Mouse (Mus musculus): ENCODE measurements around the gene Rln3. TPM values are rescaled to one million over a fixed set of nuclear protein-coding genes. Genes with fewer than 3 reads are reported as not detected.

Rln3 gene
- polyA plus RNA-seq (2015; fragmentation: Nextera tagmentation; extraction: Ambion mirVana) = not detected in 2 replicates

- peaks cover 52% of the 10 kb centered on the region for H3K27me3 ChIP-seq
- H3K9me3 ChIP-seq = no peaks in the 10 kb centered on the region; the same call in 1 of the 2 replicates
- H3K4me1 ChIP-seq (replicated peaks) = peaks cover 18% of the 10 kb centered on the region
- 0 out of 2 replicates have a peak within 1 kb of the TSS, but pooled peaks have one; percentile 13 for H3K4me2 ChIP-seq (replicated peaks)
- H3K27ac ChIP-seq = no peak within 1 kb of the TSS
- no peak within 1 kb of the TSS for H3K4me3 ChIP-seq (replicated peaks)
- H3K36me3 ChIP-seq = no peaks in the 10 kb centered on the region
- peak within 1 kb of the TSS; percentile 32; the same call in 1 of the 2 replicates for H3K9ac ChIP-seq (replicated peaks)
- no peak for ATAC-seq
- WGBS = 12% methylated on average over 9 of the region's 9 CpGs
Measured at GRCm38 (mm10) chr8:84044900-84045299, at the start of gene Rln3. Gene Rln3 (minus strand): TSS chr8:84045000.

DNA sequence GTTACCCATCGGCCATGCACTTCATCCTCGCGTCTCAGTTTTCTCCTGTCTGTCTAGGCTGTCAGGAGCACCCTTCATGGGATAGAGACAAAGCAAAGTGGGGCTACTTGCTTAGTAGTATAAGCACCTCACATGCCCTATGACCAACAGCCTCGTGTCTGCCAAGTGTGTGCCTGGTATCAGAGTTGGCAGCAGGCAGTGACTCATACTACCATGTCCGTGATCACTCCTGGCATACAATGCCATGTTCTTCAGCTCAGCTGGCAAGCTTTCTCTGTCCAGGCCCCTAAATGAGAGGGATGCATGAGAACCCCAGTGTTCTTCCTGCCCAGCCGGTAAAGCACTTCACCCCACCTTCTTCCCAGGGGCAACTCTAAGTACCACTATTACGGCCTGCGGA lies 45.8 kb upstream of the Rln3 start:
- Histone ChIP-seq H3K4me1 (replicated peaks) (no peaks in the 10 kb centered on the region), H3K36me3 (peaks cover 94% of the 10 kb centered on the region), H3K27ac (no peak overlapping the region), H3K9ac (replicated peaks) (no peak overlapping the region), H3K9me3 (no peaks in the 10 kb centered on the region), H3K27me3 (no peaks in the 10 kb centered on the region), H3K4me3 (replicated peaks) (no peak overlapping the region), H3K4me2 (replicated peaks) (no peak overlapping the region)
- WGBS = 96% methylated on average over 8 of the region's 8 CpGs
- ATAC-seq = no peak

DNA sequence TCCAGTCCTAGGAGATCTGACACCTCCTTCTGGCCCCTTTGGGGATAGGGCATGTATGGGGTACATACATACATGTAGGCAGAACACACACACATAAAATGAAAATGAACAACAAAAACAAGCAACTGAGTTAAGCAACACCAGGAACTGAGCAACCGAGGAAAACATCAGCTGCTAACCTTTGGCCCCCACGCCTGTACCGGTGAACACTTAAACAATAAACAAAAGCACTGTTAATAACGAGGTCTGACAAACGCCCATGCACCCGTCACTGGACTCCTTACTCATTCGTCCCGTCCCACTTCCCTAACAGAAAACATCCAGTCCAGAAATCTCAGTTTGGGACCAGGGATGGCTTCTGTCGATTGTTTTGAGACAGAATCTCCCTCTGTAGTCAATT lies 44.5 kb upstream of the Rln3 start:
- 84% methylated on average over 9 of the region's 9 CpGs for whole genome bisulfite sequencing
- ATAC-seq = no peak
- peaks cover 6% of the 10 kb centered on the region for H3K4me1 ChIP-seq (replicated peaks)
- no peak overlapping the region for H3K9ac ChIP-seq (replicated peaks)
- H3K4me2 ChIP-seq (replicated peaks) = no peak overlapping the region
- H3K36me3 ChIP-seq = peaks cover 95% of the 10 kb centered on the region
- no peaks in the 10 kb centered on the region for H3K27me3 ChIP-seq
- no peak overlapping the region for H3K4me3 ChIP-seq (replicated peaks)
- H3K9me3 ChIP-seq = no peaks in the 10 kb centered on the region
- H3K27ac ChIP-seq = no peak overlapping the region

- Histone ChIP-seq H3K27me3 (no peaks in the 10 kb centered on the region), H3K4me2 (replicated peaks) (no peak overlapping the region), H3K36me3 (peaks cover 95% of the 10 kb centered on the region), H3K9me3 (no peaks in the 10 kb centered on the region), H3K4me3 (replicated peaks) (no peak overlapping the region), H3K27ac (no peak overlapping the region), H3K9ac (replicated peaks) (no peak overlapping the region), H3K4me1 (replicated peaks) (peaks cover 14% of the 10 kb centered on the region)
- ATAC-seq = no peak
- WGBS = 94% methylated on average over 14 of the region's 14 CpGs
Measured at GRCm38 (mm10) chr8:84087821-84088220, 43.0 kb upstream of the Rln3 start.

DNA sequence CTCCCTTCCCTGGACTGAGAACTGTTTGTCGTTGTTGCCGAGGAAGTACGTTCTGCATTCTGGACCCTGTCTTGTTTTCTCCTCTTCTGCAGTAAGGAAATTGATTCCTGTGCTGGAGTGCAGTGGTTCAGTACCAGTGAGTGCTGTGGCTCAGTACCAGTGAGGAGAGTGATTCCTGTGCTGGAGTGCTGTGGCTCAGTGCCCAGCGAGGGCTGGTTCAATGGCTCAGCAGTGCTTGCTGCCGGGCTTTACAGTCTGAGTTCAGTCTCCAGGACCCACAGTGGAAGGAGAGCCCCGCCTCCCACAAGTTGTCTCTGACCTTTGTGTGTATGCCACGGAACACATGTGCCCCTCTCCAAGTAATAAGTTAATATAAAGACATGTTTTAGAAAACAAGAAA lies 42.4 kb upstream of the Rln3 start:
- no peaks in the 10 kb centered on the region for H3K27me3 ChIP-seq
- H3K4me2 ChIP-seq (replicated peaks) = no peak overlapping the region
- H3K9ac ChIP-seq (replicated peaks) = no peak overlapping the region
- H3K4me1 ChIP-seq (replicated peaks) = peaks cover 14% of the 10 kb centered on the region
- H3K4me3 ChIP-seq (replicated peaks) = no peak overlapping the region
- peaks cover 95% of the 10 kb centered on the region for H3K36me3 ChIP-seq
- H3K9me3 ChIP-seq = no peaks in the 10 kb centered on the region
- 93% methylated on average over 7 of the region's 7 CpGs for WGBS
- ATAC-seq = no peak
- H3K27ac ChIP-seq = no peak overlapping the region

- no peaks in the 10 kb centered on the region for H3K27me3 ChIP-seq
- peak overlapping the region; percentile 20; the same call in 1 of the 2 replicates for H3K9ac ChIP-seq (replicated peaks)
- H3K4me3 ChIP-seq (replicated peaks) = no peak overlapping the region
- WGBS = 31% methylated on average over 42 of the region's 42 CpGs
- 0 out of 2 replicates have a peak, but pooled peaks have one; percentile 34 for ATAC-seq
- H3K9me3 ChIP-seq = no peaks in the 10 kb centered on the region
- no peak overlapping the region for H3K4me2 ChIP-seq (replicated peaks)
- no peak overlapping the region for H3K27ac ChIP-seq
- peaks cover 14% of the 10 kb centered on the region for H3K4me1 ChIP-seq (replicated peaks)
- peaks cover 93% of the 10 kb centered on the region for H3K36me3 ChIP-seq
Measured at GRCm38 (mm10) chr8:84084341-84085115, 39.7 kb upstream of the Rln3 start.

DNA sequence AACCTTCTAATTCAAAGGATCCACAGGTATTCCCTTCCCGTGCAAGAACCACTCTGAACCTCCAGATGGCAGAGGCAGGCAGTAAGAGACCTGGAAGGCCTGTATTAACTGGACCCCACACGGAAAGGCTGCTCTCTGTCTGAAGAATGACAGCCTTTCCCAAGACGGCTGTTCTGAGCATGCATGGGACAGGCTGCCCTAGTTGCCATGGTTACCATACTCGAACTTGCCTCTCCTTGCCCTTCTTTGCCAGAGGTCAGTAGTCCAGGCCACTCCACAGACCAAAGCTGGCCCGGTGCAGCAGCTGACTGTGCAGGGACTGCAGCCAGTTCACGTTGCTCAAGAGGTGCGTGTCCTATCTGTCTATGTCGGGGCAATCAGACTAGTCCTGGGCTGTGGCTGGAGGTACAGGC lies 39.0 kb upstream of the Rln3 start:
- peak; percentile 58; the same call in 1 of the 2 replicates for ATAC-seq
- Histone ChIP-seq H3K27me3 (no peaks in the 10 kb centered on the region), H3K4me2 (replicated peaks) (no peak overlapping the region), H3K4me1 (replicated peaks) (peaks cover 14% of the 10 kb centered on the region), H3K27ac (no peak overlapping the region), H3K36me3 (peaks cover 92% of the 10 kb centered on the region), H3K9me3 (no peaks in the 10 kb centered on the region), H3K4me3 (replicated peaks) (no peak overlapping the region), H3K9ac (replicated peaks) (no peak overlapping the region)
- WGBS = 12% methylated on average over 8 of the region's 8 CpGs

- Histone ChIP-seq H3K27ac (no peak overlapping the region), H3K27me3 (no peaks in the 10 kb centered on the region), H3K36me3 (peaks cover 86% of the 10 kb centered on the region), H3K4me2 (replicated peaks) (no peak overlapping the region), H3K9ac (replicated peaks) (no peak overlapping the region), H3K4me3 (replicated peaks) (no peak overlapping the region), H3K4me1 (replicated peaks) (peaks cover 15% of the 10 kb centered on the region), H3K9me3 (no peaks in the 10 kb centered on the region)
- 85% methylated on average over 5 of the region's 5 CpGs for WGBS
- ATAC-seq = no peak
Measured at GRCm38 (mm10) chr8:84079206-84079605, 34.4 kb upstream of the Rln3 start.

DNA sequence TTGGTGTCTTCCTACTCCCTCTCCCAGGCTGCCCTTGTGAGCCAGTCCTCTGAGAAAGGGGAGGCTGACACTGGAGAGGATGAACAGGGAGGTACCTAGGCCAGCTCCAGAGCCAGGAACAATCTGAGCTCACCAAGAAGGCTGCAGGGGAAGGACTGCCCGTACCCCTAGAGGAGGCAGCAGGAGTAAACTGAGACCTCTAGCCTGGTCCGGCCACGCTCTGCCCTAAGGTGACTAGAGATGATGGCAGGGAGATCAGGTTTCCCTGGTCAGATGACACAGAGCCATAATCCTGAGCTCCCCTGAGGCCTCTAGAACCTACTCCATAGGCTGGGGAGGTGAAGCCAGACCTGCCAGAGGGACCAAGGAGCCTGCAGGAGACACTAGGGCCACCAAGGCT lies 32.0 kb upstream of the Rln3 start:
- no peaks in the 10 kb centered on the region for H3K27me3 ChIP-seq
- no peak overlapping the region for H3K4me2 ChIP-seq (replicated peaks)
- no peaks in the 10 kb centered on the region for H3K9me3 ChIP-seq
- H3K36me3 ChIP-seq = peaks cover 63% of the 10 kb centered on the region
- peaks cover 30% of the 10 kb centered on the region for H3K4me1 ChIP-seq (replicated peaks)
- no peak overlapping the region for H3K27ac ChIP-seq
- H3K9ac ChIP-seq (replicated peaks) = no peak overlapping the region
- no peak overlapping the region for H3K4me3 ChIP-seq (replicated peaks)
- no peak for ATAC-seq
- WGBS = 91% methylated on average over 3 of the region's 3 CpGs

- Histone ChIP-seq H3K4me1 (replicated peaks) (peaks cover 32% of the 10 kb centered on the region), H3K27me3 (no peaks in the 10 kb centered on the region), H3K27ac (no peak overlapping the region), H3K4me2 (replicated peaks) (no peak overlapping the region), H3K9me3 (no peaks in the 10 kb centered on the region), H3K4me3 (replicated peaks) (no peak overlapping the region), H3K36me3 (peaks cover 60% of the 10 kb centered on the region), H3K9ac (replicated peaks) (no peak overlapping the region)
- ATAC-seq = no peak
- WGBS = 91% methylated on average over 1 of the region's 1 CpGs
Measured at GRCm38 (mm10) chr8:84076412-84076811, 31.6 kb upstream of the Rln3 start.

DNA sequence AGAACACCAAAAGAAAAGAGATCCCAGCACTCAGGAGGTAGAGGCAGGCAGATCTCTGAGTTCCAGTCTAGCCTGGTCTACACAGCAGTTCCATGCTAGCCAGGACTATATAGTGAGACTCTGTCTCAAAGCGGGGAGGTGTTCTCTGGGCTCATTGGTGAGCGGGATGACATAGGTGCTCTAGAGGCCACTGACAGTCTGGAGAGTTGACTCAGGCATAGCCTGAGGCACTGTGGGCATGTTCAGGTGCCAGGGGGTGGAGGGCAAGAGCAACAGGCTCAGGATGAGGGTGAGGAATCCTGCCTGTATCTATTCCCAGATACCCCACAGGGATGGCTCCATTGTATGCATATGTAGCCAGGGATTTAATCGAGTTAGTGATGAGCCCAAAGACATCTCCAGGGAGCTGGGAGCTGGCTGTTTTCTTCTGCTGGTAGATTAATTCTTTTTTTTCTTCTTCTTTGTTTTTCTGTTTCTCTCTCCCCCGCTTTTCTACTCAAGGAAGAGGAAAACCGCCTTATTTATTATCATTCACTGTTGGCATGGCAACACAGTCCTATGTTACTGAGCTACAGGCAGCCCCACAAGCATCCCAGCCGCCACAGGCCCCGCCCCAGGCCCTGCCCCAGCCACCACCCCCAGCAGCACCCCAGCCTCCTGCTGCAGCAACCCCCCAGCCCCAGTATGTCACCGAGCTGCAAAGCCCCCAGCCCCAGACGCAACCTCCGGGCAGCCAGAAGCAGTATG lies 28.6 kb upstream of the Rln3 start:
- Histone ChIP-seq H3K4me2 (replicated peaks) (no peak overlapping the region; the same call in 1 of the 2 replicates), H3K9me3 (no peaks in the 10 kb centered on the region), H3K4me3 (replicated peaks) (no peak overlapping the region), H3K4me1 (replicated peaks) (peaks cover 52% of the 10 kb centered on the region), H3K27ac (peak overlapping the region; percentile 49), H3K27me3 (no peaks in the 10 kb centered on the region), H3K36me3 (peaks cover 36% of the 10 kb centered on the region), H3K9ac (replicated peaks) (peak overlapping the region; percentile 46)
- 39% methylated on average over 9 of the region's 10 CpGs for WGBS
- peak; percentile 56 for ATAC-seq

- H3K4me3 ChIP-seq (replicated peaks) = no peak overlapping the region
- peak overlapping the region; percentile 49; the same call in 1 of the 2 replicates for H3K27ac ChIP-seq
- WGBS = 86% methylated on average over 10 of the region's 10 CpGs
- H3K36me3 ChIP-seq = peaks cover 30% of the 10 kb centered on the region
- no peaks in the 10 kb centered on the region for H3K27me3 ChIP-seq
- no peak overlapping the region for H3K4me2 ChIP-seq (replicated peaks)
- no peak for ATAC-seq
- no peaks in the 10 kb centered on the region for H3K9me3 ChIP-seq
- peaks cover 63% of the 10 kb centered on the region for H3K4me1 ChIP-seq (replicated peaks)
- 0 out of 2 replicates have a peak overlapping the region, but pooled peaks have one; percentile 46 for H3K9ac ChIP-seq (replicated peaks)
Measured at GRCm38 (mm10) chr8:84072321-84072720, 27.5 kb upstream of the Rln3 start.

Data from midbrain, embryonic 13.5 days (tissue).